Mouse (Mus musculus): Measurements from ENCODE around the gene Fam69b. TPM values are rescaled to one million over a fixed set of nuclear protein-coding genes. Genes with fewer than 3 reads are reported as not detected.

Gene Fam69b
- total and polyA plus RNA-seq, 3 experiments: 20.0 to 47.6 (median 21.1) TPM

DNA sequence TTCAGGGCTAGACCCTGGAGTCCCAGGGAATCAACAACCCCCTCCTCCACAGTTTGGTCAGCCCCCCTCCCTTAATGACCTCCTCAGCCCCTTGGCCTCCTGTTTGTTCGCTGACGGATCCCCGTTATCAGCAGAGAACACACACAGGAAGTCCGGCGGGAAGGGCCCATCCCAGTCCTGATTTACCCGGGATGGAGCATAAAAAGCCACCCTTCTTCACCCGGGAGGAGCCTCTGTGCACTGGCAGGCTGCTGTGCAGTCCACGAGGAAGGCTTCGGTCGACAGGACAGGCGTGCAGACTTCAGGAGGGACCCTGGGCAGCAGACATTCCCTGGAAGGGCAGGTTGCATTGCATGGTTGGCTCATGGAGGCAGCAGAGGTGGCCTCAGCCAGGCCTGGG lies 44.6 kb upstream of the Fam69b start:
- WGBS: 40% methylated on average over 11 of the region's 11 CpGs
- Histone ChIP-seq H3K36me3 (ENCODE audit: control insufficient read depth, insufficient read depth, low read length) (no peaks in the 10 kb centered on the region), H3K9ac (ENCODE audit: low read depth, low read length) (peak overlapping the region; percentile 71), H3K27me3 (ENCODE audit: control insufficient read depth, insufficient read depth, low read length) (no peaks in the 10 kb centered on the region), H3K4me1 (ENCODE audit: control insufficient read depth, insufficient read depth, low read length) (peaks cover 17% of the 10 kb centered on the region), H3K4me3 (peak overlapping the region; percentile 53), H3K79me2 (replicated peaks; ENCODE audit: control insufficient read depth, insufficient read depth, low read length) (peaks cover 2% of the 10 kb centered on the region; the same call in 1 of the 2 replicates), H3K27ac (peak overlapping the region; percentile 96)
- intact Hi-C loops (cut with DNase I): no loop called here
- peak; percentile 99 for TF ChIP-seq EP300 (IDR thresholded peaks at IDR 0.05; ENCODE audit: insufficient read depth, low read depth, low read length)
- TF ChIP-seq POLR2A (IDR thresholded peaks at IDR 0.05; ENCODE audit: insufficient read depth, low read depth, low read length): peak; percentile 100
- no peak for TF ChIP-seq CTCF (IDR thresholded peaks at IDR 0.05)
- DNase-seq: peak; percentile 87 to 89

GRCm38 (mm10) chr2:26585713-26586112 lies 42.5 kb upstream of the Fam69b start:
- peaks cover 2% of the 10 kb centered on the region; the same call in 1 of the 2 replicates for H3K79me2 ChIP-seq (replicated peaks; ENCODE audit: control insufficient read depth, insufficient read depth, low read length)
- peak overlapping the region; percentile 53 for H3K4me3 ChIP-seq
- H3K27ac ChIP-seq: peak overlapping the region; percentile 96
- 23% methylated on average over 6 of the region's 6 CpGs for WGBS
- intact Hi-C loops (cut with DNase I): no loop called here
- peak overlapping the region; percentile 86 for H3K9ac ChIP-seq (ENCODE audit: low read depth, low read length)
- no peaks in the 10 kb centered on the region for H3K27me3 ChIP-seq (ENCODE audit: control insufficient read depth, insufficient read depth, low read length)
- peak; percentile 49 to 60 for DNase-seq
- TF ChIP-seq POLR2A (IDR thresholded peaks at IDR 0.05; ENCODE audit: insufficient read depth, low read depth, low read length): no peak; the same call in none of the 2 replicates
- TF ChIP-seq EP300 (IDR thresholded peaks at IDR 0.05; ENCODE audit: insufficient read depth, low read depth, low read length): peak; percentile 48; the same call in 1 of the 2 replicates
- TF ChIP-seq CTCF (IDR thresholded peaks at IDR 0.05): no peak
- H3K4me1 ChIP-seq (ENCODE audit: control insufficient read depth, insufficient read depth, low read length): peaks cover 8% of the 10 kb centered on the region
- H3K36me3 ChIP-seq (ENCODE audit: control insufficient read depth, insufficient read depth, low read length): no peaks in the 10 kb centered on the region; the same call in 1 of the 2 replicates

DNA sequence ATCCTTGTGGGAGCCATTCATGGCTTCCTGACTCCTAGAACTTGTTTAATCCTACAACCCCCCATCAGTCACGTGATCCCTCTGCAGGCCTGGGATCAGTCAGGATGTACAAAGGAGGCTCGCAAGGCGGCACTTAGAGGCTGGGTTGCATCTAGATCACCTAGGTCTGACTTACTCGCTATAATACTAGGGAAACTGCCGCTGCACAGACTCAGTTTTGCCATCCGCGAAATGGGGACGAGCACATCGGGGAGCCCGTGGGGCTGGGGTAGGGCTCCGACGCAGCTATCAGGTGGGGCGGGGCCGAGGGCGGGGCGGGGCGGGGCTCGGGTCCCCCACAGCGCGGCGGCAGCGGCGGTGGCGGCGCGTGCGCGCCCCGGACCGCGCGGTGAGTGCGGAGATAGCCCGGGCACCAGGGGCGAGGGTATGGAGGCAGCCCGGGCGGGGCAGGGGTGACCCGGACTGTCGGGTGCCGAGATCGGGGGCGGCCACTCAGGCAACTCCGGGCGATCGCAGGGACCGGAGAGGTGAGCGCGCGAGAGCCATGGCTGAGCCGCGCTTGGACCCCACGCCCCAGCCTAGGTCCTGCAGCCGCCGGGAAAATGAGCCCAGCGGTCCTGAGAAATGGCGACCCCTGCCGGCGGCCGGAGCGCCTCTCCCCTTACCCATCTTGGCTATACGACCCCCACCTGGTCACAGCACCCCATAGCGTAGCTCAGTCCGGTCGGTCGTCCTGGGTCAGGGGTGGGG lies 41.8 kb upstream of the Fam69b start, which contains the start of gene Gm20532:
Gm20532 (plus strand) TSS at position 346 of the 750 bp plus-strand sequence.
- Histone ChIP-seq H3K27ac (peak within 1 kb of the TSS; percentile 96), H3K9ac (ENCODE audit: low read depth, low read length) (peak within 1 kb of the TSS; percentile 86), H3K79me2 (replicated peaks; ENCODE audit: control insufficient read depth, insufficient read depth, low read length) (peaks cover 2% of the 10 kb centered on the region; the same call in 1 of the 2 replicates), H3K27me3 (ENCODE audit: control insufficient read depth, insufficient read depth, low read length) (no peaks in the 10 kb centered on the region), H3K36me3 (ENCODE audit: control insufficient read depth, insufficient read depth, low read length) (no peaks in the 10 kb centered on the region; the same call in 1 of the 2 replicates), H3K4me1 (ENCODE audit: control insufficient read depth, insufficient read depth, low read length) (peaks cover 6% of the 10 kb centered on the region), H3K4me3 (peak within 1 kb of the TSS; percentile 53)
- intact Hi-C loops (cut with DNase I): loop anchor here (1.0 kb wide), 1 partner anchor 16 kb away; no protein-coding TSS in a partner anchor
- peak; percentile 75 for TF ChIP-seq CTCF (IDR thresholded peaks at IDR 0.05)
- 0 out of 2 replicates have a peak, but pooled peaks have one; percentile 7 for TF ChIP-seq POLR2A (IDR thresholded peaks at IDR 0.05; ENCODE audit: insufficient read depth, low read depth, low read length)
- TF ChIP-seq EP300 (IDR thresholded peaks at IDR 0.05; ENCODE audit: insufficient read depth, low read depth, low read length): no peak
- WGBS: 2% methylated on average over 64 of the region's 65 CpGs
- peak; percentile 76 to 83 for DNase-seq

- 14% methylated on average over 11 of the region's 11 CpGs for WGBS
- H3K4me1 ChIP-seq (ENCODE audit: control insufficient read depth, insufficient read depth, low read length): peaks cover 4% of the 10 kb centered on the region
- H3K79me2 ChIP-seq (replicated peaks; ENCODE audit: control insufficient read depth, insufficient read depth, low read length): peaks cover 2% of the 10 kb centered on the region; the same call in 1 of the 2 replicates
- H3K36me3 ChIP-seq (ENCODE audit: control insufficient read depth, insufficient read depth, low read length): peaks cover 3% of the 10 kb centered on the region; the same call in 1 of the 2 replicates
- intact Hi-C loops (cut with DNase I): loop anchor here (1.0 kb wide), 1 partner anchor 17 kb away; no protein-coding TSS in a partner anchor
- TF ChIP-seq EP300 (IDR thresholded peaks at IDR 0.05; ENCODE audit: insufficient read depth, low read depth, low read length): no peak; the same call in 1 of the 2 replicates
- peak; percentile 22; the same call in 1 of the 2 replicates for TF ChIP-seq CTCF (IDR thresholded peaks at IDR 0.05)
- TF ChIP-seq POLR2A (IDR thresholded peaks at IDR 0.05; ENCODE audit: insufficient read depth, low read depth, low read length): 0 out of 2 replicates have a peak, but pooled peaks have one; percentile 48
- peak overlapping the region; percentile 86 for H3K9ac ChIP-seq (ENCODE audit: low read depth, low read length)
- no peaks in the 10 kb centered on the region for H3K27me3 ChIP-seq (ENCODE audit: control insufficient read depth, insufficient read depth, low read length)
- H3K27ac ChIP-seq: peak overlapping the region; percentile 75
- peak overlapping the region; percentile 53 for H3K4me3 ChIP-seq
- DNase-seq: no peak
Observed at GRCm38 (mm10) chr2:26587044-26587405, 41.2 kb upstream of the Fam69b start.

- peaks cover 5% of the 10 kb centered on the region; the same call in 1 of the 2 replicates for H3K36me3 ChIP-seq (ENCODE audit: control insufficient read depth, insufficient read depth, low read length)
- TF ChIP-seq EP300 (IDR thresholded peaks at IDR 0.05; ENCODE audit: insufficient read depth, low read depth, low read length) (no peak), POLR2A (IDR thresholded peaks at IDR 0.05; ENCODE audit: insufficient read depth, low read depth, low read length) (no peak; the same call in 1 of the 2 replicates), CTCF (IDR thresholded peaks at IDR 0.05) (no peak)
- peaks cover 2% of the 10 kb centered on the region; the same call in 1 of the 2 replicates for H3K79me2 ChIP-seq (replicated peaks; ENCODE audit: control insufficient read depth, insufficient read depth, low read length)
- no peaks in the 10 kb centered on the region; the same call in 1 of the 2 replicates for H3K4me1 ChIP-seq (ENCODE audit: control insufficient read depth, insufficient read depth, low read length)
- H3K4me3 ChIP-seq: peak overlapping the region; percentile 53
- H3K9ac ChIP-seq (ENCODE audit: low read depth, low read length): peak overlapping the region; percentile 86
- no peaks in the 10 kb centered on the region for H3K27me3 ChIP-seq (ENCODE audit: control insufficient read depth, insufficient read depth, low read length)
- peak in 1 of 2 experiments; percentile 38 for DNase-seq
- H3K27ac ChIP-seq: peak overlapping the region; percentile 75
- intact Hi-C loops (cut with DNase I): no loop called here
- WGBS: 29% methylated on average over 4 of the region's 4 CpGs
Observed at GRCm38 (mm10) chr2:26588573-26588972, 39.7 kb upstream of the Fam69b start.

Data from heart, adult 2 months (tissue).